Mouse (Mus musculus) intestine, postnatal 0 days (tissue): ENCODE measurements around the gene Hipk3. TPM values are rescaled to one million over a fixed set of nuclear protein-coding genes. Genes with fewer than 3 reads are reported as not detected.

Experiments used
- ATAC-seq: fragments of 200-750 bp; cut with Nextera tagmentation; 2 replicates; pipeline ENCODE4 v1.8.0; 2017; ENCODE audit warnings: mild to moderate bottlenecking, moderate TSS enrichment, moderate library complexity
- H3K27ac ChIP-seq: fragments of 300-500 bp; sonication (generic); 2 replicates; pipeline ENCODE4 v1.5.1; 2014; ENCODE audit warnings: mild to moderate bottlenecking, low read depth, low read length, moderate library complexity
- H3K27me3 ChIP-seq: fragments of 300-500 bp; sonication (generic); replicated peaks from 2 replicates; pipeline ENCODE4 v1.6.1; 2014; ENCODE audit warnings: low read length, mixed read lengths; ENCODE audit not compliant: control insufficient read depth, insufficient read depth
- H3K36me3 ChIP-seq: fragments of 300-500 bp; sonication (generic); 2 replicates; pipeline ENCODE4 v1.6.1; 2014; ENCODE audit warnings: mild to moderate bottlenecking, moderate library complexity; ENCODE audit not compliant: control insufficient read depth, insufficient read depth
- H3K4me1 ChIP-seq: fragments of 300-500 bp; sonication (generic); replicated peaks from 2 replicates; pipeline ENCODE4 v1.6.1; 2014; ENCODE audit warnings: antibody characterized with exemption, low read length, mixed read lengths; ENCODE audit not compliant: control insufficient read depth, insufficient read depth
- H3K4me2 ChIP-seq: fragments of 300-500 bp; sonication (generic); replicated peaks from 2 replicates; pipeline ENCODE4 v1.6.1; 2014; ENCODE audit warnings: low read depth, mild to moderate bottlenecking, moderate library complexity
- H3K4me3 ChIP-seq: fragments of 300-500 bp; sonication (generic); 2 replicates; pipeline ENCODE4 v1.5.1; 2014; ENCODE audit warnings: low read depth, low read length
- H3K9ac ChIP-seq: fragments of 300-500 bp; sonication (generic); 2 replicates; pipeline ENCODE4 v1.6.1; 2014; ENCODE audit warnings: mild to moderate bottlenecking, low read depth, low read length
- H3K9me3 ChIP-seq: fragments of 300-500 bp; sonication (generic); 2 replicates; pipeline ENCODE4 v1.6.1; 2016; ENCODE audit warnings: mixed run types; ENCODE audit not compliant: control insufficient read depth
- CTCF ChIP-seq: sonication (generic); IDR thresholded peaks from 2 replicates; pipeline ENCODE4 v1.5.1; 2016; ENCODE audit warnings: low read depth, mild to moderate bottlenecking, control low read depth, antibody characterized with exemption, moderate library complexity
- WGBS: fragments of 180-500 bp; shearing (Covaris S2); extraction: QIAGEN DNeasy Blood & Tissue Kit; methylation state at CpG from one replicate; pipeline ENCODE4 v1.1.7; 2014; 5-methylcytosine and 5-hydroxymethylcytosine counted together
- polyA plus RNA-seq: library from polyadenylated mRNA; unstranded; fragments of >200 nt; fragmentation: Nextera tagmentation; extraction: Ambion mirVana; gene quantifications from 2 replicates; pipeline ENCODE4 v1.2.1, GENCODE M21; 2015

Gene Hipk3
- polyA plus RNA-seq, 1 experiment from 2014 or later, result 10.1 TPM

- no peak overlapping the region for H3K4me2 ChIP-seq
- no peak for ATAC-seq
- no peaks in the 10 kb centered on the region for H3K36me3 ChIP-seq
- no peak for TF ChIP-seq CTCF
- H3K27me3 ChIP-seq, result no peaks in the 10 kb centered on the region
- no peak overlapping the region for H3K27ac ChIP-seq
- H3K4me1 ChIP-seq, result no peaks in the 10 kb centered on the region
- no peaks in the 10 kb centered on the region for H3K9me3 ChIP-seq
- H3K4me3 ChIP-seq, result no peak overlapping the region
- 76% methylated on average over 1 of the region's 1 CpGs for WGBS
- H3K9ac ChIP-seq, result no peak overlapping the region
Observed at GRCm38 (mm10) chr2:104449191-104449590, 45.1 kb downstream of the Hipk3 start.

GRCm38 (mm10) chr2:104448201-104448600 is 46.0 kb downstream of the Hipk3 start:
- no peak overlapping the region for H3K27ac ChIP-seq
- no peak for TF ChIP-seq CTCF
- WGBS, result 80% methylated on average over 4 of the region's 4 CpGs
- no peak overlapping the region for H3K9ac ChIP-seq
- H3K36me3 ChIP-seq, result 0 out of 2 replicates have a peak, but pooled peaks cover under 1% of the 10 kb centered on the region
- H3K9me3 ChIP-seq, result no peaks in the 10 kb centered on the region
- no peaks in the 10 kb centered on the region for H3K4me1 ChIP-seq
- ATAC-seq, result no peak
- no peaks in the 10 kb centered on the region for H3K27me3 ChIP-seq
- no peak overlapping the region for H3K4me2 ChIP-seq
- H3K4me3 ChIP-seq, result no peak overlapping the region

- no peak for ATAC-seq
- no peak overlapping the region for H3K4me2 ChIP-seq
- no peak for TF ChIP-seq CTCF
- H3K9me3 ChIP-seq, result no peaks in the 10 kb centered on the region
- WGBS, result 63% methylated on average over 1 of the region's 1 CpGs
- no peak overlapping the region for H3K9ac ChIP-seq
- H3K27ac ChIP-seq, result no peak overlapping the region
- peaks cover 16% of the 10 kb centered on the region for H3K36me3 ChIP-seq
- no peak overlapping the region for H3K4me3 ChIP-seq
- no peaks in the 10 kb centered on the region for H3K27me3 ChIP-seq
- no peaks in the 10 kb centered on the region for H3K4me1 ChIP-seq
Observed at GRCm38 (mm10) chr2:104446016-104446415, 48.2 kb downstream of the Hipk3 start.

- Histone ChIP-seq H3K9me3 (no peaks in the 10 kb centered on the region), H3K27ac (no peak overlapping the region)
- WGBS, result 19% methylated on average over 2 of the region's 2 CpGs
Observed at GRCm38 (mm10) chr2:104444776-104445175, 49.5 kb downstream of the Hipk3 start.

GRCm38 (mm10) chr2:104442341-104442740 is 51.9 kb downstream of the Hipk3 start:
- ATAC-seq, result no peak
- peaks cover 41% of the 10 kb centered on the region for H3K36me3 ChIP-seq
- no peaks in the 10 kb centered on the region for H3K27me3 ChIP-seq
- no peak overlapping the region for H3K27ac ChIP-seq
- no peaks in the 10 kb centered on the region for H3K9me3 ChIP-seq
- no peak overlapping the region for H3K4me2 ChIP-seq
- no peaks in the 10 kb centered on the region for H3K4me1 ChIP-seq
- 58% methylated on average over 4 of the region's 4 CpGs for WGBS
- no peak for TF ChIP-seq CTCF
- no peak overlapping the region for H3K4me3 ChIP-seq
- no peak overlapping the region for H3K9ac ChIP-seq

More at GRCm38 (mm10) chr2:104444776-104445175, 49.5 kb downstream of the Hipk3 start:
- H3K9ac ChIP-seq, result no peak overlapping the region
- H3K4me2 ChIP-seq, result no peak overlapping the region
- no peaks in the 10 kb centered on the region for H3K4me1 ChIP-seq
- peak; percentile 67 for ATAC-seq
- no peaks in the 10 kb centered on the region for H3K27me3 ChIP-seq
- TF ChIP-seq CTCF, result peak; percentile 92
- H3K36me3 ChIP-seq, result peaks cover 24% of the 10 kb centered on the region
- H3K4me3 ChIP-seq, result no peak overlapping the region

GRCm38 (mm10) chr2:104436226-104436625 is 58.0 kb downstream of the Hipk3 start:
- Histone ChIP-seq H3K4me2 (no peak overlapping the region), H3K27me3 (no peaks in the 10 kb centered on the region), H3K9ac (no peak overlapping the region), H3K36me3 (peaks cover 70% of the 10 kb centered on the region), H3K9me3 (no peaks in the 10 kb centered on the region), H3K4me1 (no peaks in the 10 kb centered on the region), H3K4me3 (no peak overlapping the region), H3K27ac (no peak overlapping the region)
- 79% methylated on average over 3 of the region's 3 CpGs for WGBS
- TF ChIP-seq CTCF, result no peak
- no peak for ATAC-seq

GRCm38 (mm10) chr2:104431067-104431466 is 63.2 kb downstream of the Hipk3 start:
- ATAC-seq, result no peak
- H3K36me3 ChIP-seq, result peaks cover 62% of the 10 kb centered on the region
- H3K27me3 ChIP-seq, result no peaks in the 10 kb centered on the region
- no peak for TF ChIP-seq CTCF
- no peak overlapping the region for H3K4me2 ChIP-seq
- H3K27ac ChIP-seq, result no peak overlapping the region
- no peaks in the 10 kb centered on the region for H3K4me1 ChIP-seq
- no peaks in the 10 kb centered on the region for H3K9me3 ChIP-seq
- H3K9ac ChIP-seq, result no peak overlapping the region
- 88% methylated on average over 6 of the region's 6 CpGs for WGBS
- no peak overlapping the region for H3K4me3 ChIP-seq
